Mouse (Mus musculus) effector memory CD4-positive, alpha-beta T cell, adult 5 months (primary cell): ENCODE results near the gene Bfsp1. TPM values are rescaled to one million over a fixed set of nuclear protein-coding genes. Genes with fewer than 3 reads are reported as not detected.

Source experiments
- polyA plus RNA-seq: library from polyadenylated mRNA; unstranded; fragments of 100-300 nt; shearing (Covaris generic); gene quantifications from one replicate; pipeline ENCODE4 v1.2.1, GENCODE M21; 2017

Gene Bfsp1
- polyA plus RNA-seq = 0.17 TPM

GRCm38 (mm10) chr2:143862484-143863231, at the start of gene Bfsp1:
Bfsp1 (minus strand) TSS chr2:143863173.

Other genes starting within 250 kb of the Bfsp1 start
- gene Dstn, start 52.1 kb upstream of the Bfsp1 start, polyA plus RNA-seq = 15.0 TPM
- 31.9 TPM for gene Rrbp1, start 148.1 kb upstream of the Bfsp1 start, polyA plus RNA-seq
- gene Banf2, start 169.9 kb upstream of the Bfsp1 start, polyA plus RNA-seq = not detected